Mouse (Mus musculus): ENCODE data around the gene Dgkh. TPM values are rescaled to one million over a fixed set of nuclear protein-coding genes. Genes with fewer than 3 reads are reported as not detected.

The Dgkh gene
- polyA plus RNA-seq, 1 experiment from 2014 or later: 0.86 TPM

DNA sequence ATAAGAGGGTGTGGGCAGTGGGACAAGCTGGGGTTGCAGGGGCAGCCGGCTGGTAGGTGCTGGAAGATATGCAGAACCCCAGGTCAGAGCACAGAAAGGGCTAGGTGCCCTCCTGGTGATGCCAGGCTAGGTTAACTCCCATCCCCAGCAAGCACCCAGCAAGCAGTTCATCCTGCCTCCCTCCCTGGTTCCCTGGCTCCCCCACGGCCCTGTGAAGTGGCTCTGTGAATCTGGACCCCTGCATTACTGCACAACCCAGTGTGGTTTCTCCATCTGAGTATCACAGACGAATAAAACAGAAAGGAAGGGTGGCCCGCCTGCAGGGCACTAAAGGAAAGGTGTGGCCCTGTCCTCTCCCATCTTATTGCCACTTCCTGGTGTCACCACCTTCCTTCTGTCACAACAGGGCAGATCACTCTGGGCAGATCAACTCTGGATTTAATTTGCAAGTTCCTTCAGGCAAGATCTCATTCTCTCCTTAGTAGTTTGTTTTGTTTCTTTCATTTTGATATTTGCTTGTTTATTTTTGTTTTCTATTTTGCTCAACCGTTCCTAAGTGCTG lies 40.6 kb downstream of the Dgkh start:
- Histone ChIP-seq H3K9ac (ENCODE audit: low read length) (no peak overlapping the region), H3K27ac (replicated peaks) (no peak overlapping the region), H3K4me2 (replicated peaks; ENCODE audit: low read depth) (no peak overlapping the region), H3K27me3 (ENCODE audit: control insufficient read depth, insufficient read depth, low read length) (no peaks in the 10 kb centered on the region), H3K36me3 (ENCODE audit: control insufficient read depth, insufficient read depth, low read length) (no peaks in the 10 kb centered on the region), H3K9me3 (ENCODE audit: control insufficient read depth, low read length) (no peaks in the 10 kb centered on the region), H3K4me1 (replicated peaks; ENCODE audit: control insufficient read depth, insufficient read depth) (no peaks in the 10 kb centered on the region), H3K4me3 (ENCODE audit: low read depth, low read length) (no peak overlapping the region)
- ATAC-seq (ENCODE audit: low FRiP score, low TSS enrichment) (no peak), DNase-seq (ENCODE audit: low spot score) (no peak)
- 63% methylated on average over 5 of the region's 5 CpGs for whole genome bisulfite sequencing
- no peak for TF ChIP-seq EP300 (optimal IDR thresholded peaks at IDR 0.05)
- TF ChIP-seq CTCF (IDR thresholded peaks at IDR 0.05; ENCODE audit: low read depth): no peak

- 48% methylated on average over 1 of the region's 1 CpGs for WGBS
- no peak for ATAC-seq (ENCODE audit: low FRiP score, low TSS enrichment)
These were observed 41.7 kb downstream of the Dgkh start for GRCm38 (mm10) chr14:78690883-78691282.

DNA sequence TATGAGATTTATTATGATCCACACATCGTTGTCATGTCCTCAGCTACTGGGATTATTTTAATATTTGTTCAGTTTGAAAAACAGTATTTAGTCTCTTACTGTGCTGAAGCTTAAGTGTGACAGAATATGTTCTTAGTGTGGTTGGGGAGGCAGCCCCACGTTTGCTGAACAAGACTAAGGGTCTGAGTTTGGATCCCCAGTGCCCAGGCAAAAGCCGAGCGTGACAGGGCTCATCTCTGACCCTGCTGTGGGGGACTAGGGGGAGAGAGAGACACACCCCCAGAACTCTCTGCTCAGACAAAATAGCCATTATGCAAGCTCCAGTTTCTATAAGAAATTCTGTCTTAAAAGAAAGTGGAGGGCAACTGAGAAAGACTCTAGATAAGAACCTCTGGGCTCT lies 42.2 kb downstream of the Dgkh start:
- H3K36me3 ChIP-seq (ENCODE audit: control insufficient read depth, insufficient read depth, low read length): no peaks in the 10 kb centered on the region
- H3K9ac ChIP-seq (ENCODE audit: low read length): no peak overlapping the region
- H3K27me3 ChIP-seq (ENCODE audit: control insufficient read depth, insufficient read depth, low read length): no peaks in the 10 kb centered on the region
- no peak for ATAC-seq (ENCODE audit: low FRiP score, low TSS enrichment)
- H3K27ac ChIP-seq (replicated peaks): no peak overlapping the region
- no peak overlapping the region for H3K4me3 ChIP-seq (ENCODE audit: low read depth, low read length)
- no peak for DNase-seq (ENCODE audit: low spot score)
- no peak overlapping the region for H3K4me2 ChIP-seq (replicated peaks; ENCODE audit: low read depth)
- 48% methylated on average over 4 of the region's 4 CpGs for WGBS
- H3K9me3 ChIP-seq (ENCODE audit: control insufficient read depth, low read length): no peaks in the 10 kb centered on the region
- no peaks in the 10 kb centered on the region for H3K4me1 ChIP-seq (replicated peaks; ENCODE audit: control insufficient read depth, insufficient read depth)
- TF ChIP-seq EP300 (optimal IDR thresholded peaks at IDR 0.05) (no peak), CTCF (IDR thresholded peaks at IDR 0.05; ENCODE audit: low read depth) (no peak)

More at GRCm38 (mm10) chr14:78690883-78691282, 41.7 kb downstream of the Dgkh start:
- Histone ChIP-seq H3K4me1 (replicated peaks; ENCODE audit: control insufficient read depth, insufficient read depth) (no peaks in the 10 kb centered on the region), H3K27ac (replicated peaks) (no peak overlapping the region), H3K9ac (ENCODE audit: low read length) (no peak overlapping the region), H3K36me3 (ENCODE audit: control insufficient read depth, insufficient read depth, low read length) (no peaks in the 10 kb centered on the region), H3K9me3 (ENCODE audit: control insufficient read depth, low read length) (no peaks in the 10 kb centered on the region), H3K4me3 (ENCODE audit: low read depth, low read length) (no peak overlapping the region), H3K27me3 (ENCODE audit: control insufficient read depth, insufficient read depth, low read length) (no peaks in the 10 kb centered on the region), H3K4me2 (replicated peaks; ENCODE audit: low read depth) (no peak overlapping the region)
- TF ChIP-seq CTCF (IDR thresholded peaks at IDR 0.05; ENCODE audit: low read depth): no peak
- no peak for TF ChIP-seq EP300 (optimal IDR thresholded peaks at IDR 0.05)
- DNase-seq (ENCODE audit: low spot score): no peak

- Histone ChIP-seq H3K4me1 (replicated peaks; ENCODE audit: control insufficient read depth, insufficient read depth) (no peaks in the 10 kb centered on the region), H3K4me2 (replicated peaks; ENCODE audit: low read depth) (no peak overlapping the region), H3K36me3 (ENCODE audit: control insufficient read depth, insufficient read depth, low read length) (no peaks in the 10 kb centered on the region), H3K27ac (replicated peaks) (no peak overlapping the region), H3K9ac (ENCODE audit: low read length) (no peak overlapping the region), H3K4me3 (ENCODE audit: low read depth, low read length) (no peak overlapping the region), H3K27me3 (ENCODE audit: control insufficient read depth, insufficient read depth, low read length) (no peaks in the 10 kb centered on the region), H3K9me3 (ENCODE audit: control insufficient read depth, low read length) (no peaks in the 10 kb centered on the region)
- DNase-seq (ENCODE audit: low spot score): no peak
- WGBS: 93% methylated on average over 9 of the region's 9 CpGs
- no peak for ATAC-seq (ENCODE audit: low FRiP score, low TSS enrichment)
- no peak for TF ChIP-seq CTCF (IDR thresholded peaks at IDR 0.05; ENCODE audit: low read depth)
These were observed 42.6 kb downstream of the Dgkh start for GRCm38 (mm10) chr14:78689950-78690349.

- Histone ChIP-seq H3K4me3 (ENCODE audit: low read depth, low read length) (no peak overlapping the region), H3K27me3 (ENCODE audit: control insufficient read depth, insufficient read depth, low read length) (no peaks in the 10 kb centered on the region), H3K4me1 (replicated peaks; ENCODE audit: control insufficient read depth, insufficient read depth) (no peaks in the 10 kb centered on the region), H3K9ac (ENCODE audit: low read length) (no peak overlapping the region), H3K36me3 (ENCODE audit: control insufficient read depth, insufficient read depth, low read length) (no peaks in the 10 kb centered on the region), H3K27ac (replicated peaks) (no peak overlapping the region), H3K4me2 (replicated peaks; ENCODE audit: low read depth) (no peak overlapping the region), H3K9me3 (ENCODE audit: control insufficient read depth, low read length) (no peaks in the 10 kb centered on the region)
- DNase-seq (ENCODE audit: low spot score): no peak
- no peak for ATAC-seq (ENCODE audit: low FRiP score, low TSS enrichment)
- no peak for TF ChIP-seq EP300 (optimal IDR thresholded peaks at IDR 0.05)
- no peak for TF ChIP-seq CTCF (IDR thresholded peaks at IDR 0.05; ENCODE audit: low read depth)
- WGBS: 72% methylated on average over 4 of the region's 4 CpGs
These were observed 44.9 kb downstream of the Dgkh start for GRCm38 (mm10) chr14:78687716-78688115.

DNA sequence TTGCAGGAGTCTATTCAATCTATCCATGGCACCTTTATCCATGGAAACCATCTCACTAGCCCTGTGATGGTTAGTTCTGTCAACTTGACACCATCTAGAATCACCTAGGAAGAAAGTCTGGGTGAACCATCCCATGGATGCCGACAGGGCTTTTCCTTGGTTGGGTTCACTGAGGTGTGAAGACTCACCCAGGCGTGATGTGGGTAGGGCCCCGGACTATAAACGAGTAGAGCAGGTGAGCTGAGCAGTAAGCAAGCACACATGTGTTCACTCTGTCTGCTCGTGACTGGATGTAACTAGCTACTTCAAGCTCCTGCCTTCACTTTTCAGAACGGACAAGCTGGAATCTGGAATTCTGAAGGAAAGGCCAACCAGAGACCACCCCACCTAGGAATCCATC lies 45.9 kb downstream of the Dgkh start:
- Histone ChIP-seq H3K27me3 (ENCODE audit: control insufficient read depth, insufficient read depth, low read length) (no peaks in the 10 kb centered on the region), H3K4me1 (replicated peaks; ENCODE audit: control insufficient read depth, insufficient read depth) (no peaks in the 10 kb centered on the region), H3K9ac (ENCODE audit: low read length) (no peak overlapping the region), H3K4me3 (ENCODE audit: low read depth, low read length) (no peak overlapping the region), H3K9me3 (ENCODE audit: control insufficient read depth, low read length) (no peaks in the 10 kb centered on the region), H3K36me3 (ENCODE audit: control insufficient read depth, insufficient read depth, low read length) (no peaks in the 10 kb centered on the region), H3K27ac (replicated peaks) (no peak overlapping the region), H3K4me2 (replicated peaks; ENCODE audit: low read depth) (no peak overlapping the region)
- DNase-seq (ENCODE audit: low spot score): no peak
- TF ChIP-seq EP300 (optimal IDR thresholded peaks at IDR 0.05) (no peak), CTCF (IDR thresholded peaks at IDR 0.05; ENCODE audit: low read depth) (no peak)
- ATAC-seq (ENCODE audit: low FRiP score, low TSS enrichment): no peak
- 94% methylated on average over 6 of the region's 6 CpGs for WGBS

Measured in stomach, postnatal 0 days (tissue).